Mouse (Mus musculus) A20 (cell line): ENCODE results near the gene Clrn1.
"Not testable (repeated sequence)": the region's sequence is repeated elsewhere in the genome, so short reads cannot be mapped to it uniquely, and the experiment has no call there.

Experiments
- DNase-seq: peaks from one replicate; pipeline ENCODE4 v3.0.0-alpha.2; 2011; ENCODE audit warnings: low read depth, low spot score

Clrn1 gene

DNA sequence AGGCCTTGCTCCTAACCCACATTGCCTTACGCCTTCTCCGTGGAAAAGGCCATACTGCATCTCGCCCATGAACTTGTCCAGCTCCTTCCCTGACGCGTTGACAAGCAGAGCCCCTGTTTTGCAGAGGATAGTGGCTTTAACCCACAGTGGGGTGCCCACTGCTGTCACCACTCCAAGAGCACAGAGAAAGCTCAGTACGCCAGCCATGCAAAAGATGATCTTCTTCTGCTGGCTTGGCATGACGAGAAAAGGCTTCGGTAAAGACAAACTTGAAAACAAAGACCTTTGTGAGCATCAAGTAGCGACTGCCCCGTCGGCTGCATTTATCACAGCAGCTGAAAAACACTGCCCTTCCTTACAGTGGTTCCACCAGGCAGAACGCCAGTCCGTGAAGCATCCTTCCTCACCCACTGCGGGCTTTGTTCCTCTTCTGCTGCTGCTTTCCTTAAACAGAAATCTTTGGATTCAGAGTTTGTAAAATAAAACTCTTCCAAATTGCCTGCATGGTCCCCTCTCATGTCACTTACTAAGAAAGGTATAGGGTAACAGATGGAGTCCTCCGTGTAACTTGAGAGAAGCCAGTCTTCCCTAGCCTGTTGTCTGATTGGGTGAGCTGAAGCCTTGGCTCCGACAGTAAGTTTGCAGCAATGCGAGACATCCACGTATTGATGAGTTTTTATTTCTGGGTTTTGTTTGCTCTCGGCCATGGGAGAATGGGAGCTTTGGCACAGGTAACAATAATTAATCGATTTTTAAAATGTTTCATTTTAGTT lies at the start of gene Clrn1:
TSS of gene Clrn1 (minus strand) at position 540 of the 773 bp plus-strand sequence.
- DNase-seq: no peak

- DNase-seq: no peak
Observed at GRCm38 (mm10) chr3:58924027-58924426, 38.9 kb upstream of the Clrn1 start.

- DNase-seq: peak; percentile 51
Observed at GRCm38 (mm10) chr3:58923140-58923539, 38.0 kb upstream of the Clrn1 start.

GRCm38 (mm10) chr3:58922636-58923035 lies 37.5 kb upstream of the Clrn1 start:
- DNase-seq: no peak

DNA sequence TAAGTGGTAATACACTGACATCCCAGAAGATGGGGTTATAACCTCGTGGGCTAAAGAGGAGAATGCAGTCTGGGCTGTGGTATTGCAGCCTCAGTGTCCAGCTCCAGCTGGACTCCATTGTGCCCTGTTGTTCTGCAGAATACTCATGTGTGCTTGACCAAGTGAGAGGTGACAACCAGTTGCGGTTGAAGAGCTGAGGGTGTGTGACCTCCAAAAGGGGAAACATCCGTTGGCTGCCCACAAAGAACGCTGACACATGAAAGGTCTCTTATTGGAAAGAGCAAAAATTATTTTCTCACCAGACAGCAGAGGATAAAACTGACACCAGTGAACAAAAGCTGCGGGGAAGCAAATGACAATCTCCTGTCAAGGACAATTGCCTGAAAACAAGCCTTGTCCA lies 36.2 kb upstream of the Clrn1 start:
- DNase-seq: no peak

DNA sequence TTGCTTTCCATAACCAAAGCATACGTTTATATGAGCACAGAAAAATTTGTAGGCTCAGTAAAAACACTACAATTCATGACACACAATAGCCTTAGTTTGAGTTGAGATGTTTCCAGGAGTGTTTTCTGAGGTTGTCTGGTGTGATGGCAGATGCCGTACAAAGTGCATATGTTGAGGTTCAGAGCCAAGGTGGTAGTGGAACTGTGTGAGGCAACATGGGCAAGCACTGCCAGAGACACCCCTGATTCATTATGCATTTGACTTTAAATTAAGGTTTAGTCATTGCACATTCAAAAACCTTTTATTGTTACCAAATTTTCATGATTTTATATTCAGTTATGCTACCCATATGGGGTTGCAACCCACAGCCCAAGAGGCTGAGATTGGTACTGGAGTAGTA lies 19.5 kb upstream of the Clrn1 start:
- no peak for DNase-seq

GRCm38 (mm10) chr3:58902051-58902758 lies 17.1 kb upstream of the Clrn1 start:
- DNase-seq: no peak

GRCm38 (mm10) chr3:58895131-58895530 lies 10.0 kb upstream of the Clrn1 start:
- no peak for DNase-seq

DNA sequence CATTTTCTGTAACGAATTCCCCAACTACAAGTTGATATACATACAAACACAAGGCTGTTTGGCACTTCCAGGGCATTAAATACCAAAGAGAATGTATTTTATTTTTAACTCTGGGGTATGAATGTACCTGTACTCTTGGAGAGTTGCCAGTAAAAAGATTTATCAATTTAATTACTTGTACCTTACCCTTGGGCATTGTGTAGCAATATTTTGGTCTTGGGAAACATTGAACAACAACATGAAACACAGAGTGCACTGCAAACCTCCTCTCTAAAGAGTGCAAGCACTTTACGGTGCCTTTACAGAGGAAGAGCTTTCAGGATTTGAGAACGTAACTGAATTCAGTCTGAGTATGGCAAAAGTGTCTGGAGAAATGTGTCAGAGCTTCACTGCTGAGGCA lies 9.4 kb upstream of the Clrn1 start:
- no peak for DNase-seq

GRCm38 (mm10) chr3:58889670-58890069 lies 4.5 kb upstream of the Clrn1 start:
- no peak for DNase-seq

DNA sequence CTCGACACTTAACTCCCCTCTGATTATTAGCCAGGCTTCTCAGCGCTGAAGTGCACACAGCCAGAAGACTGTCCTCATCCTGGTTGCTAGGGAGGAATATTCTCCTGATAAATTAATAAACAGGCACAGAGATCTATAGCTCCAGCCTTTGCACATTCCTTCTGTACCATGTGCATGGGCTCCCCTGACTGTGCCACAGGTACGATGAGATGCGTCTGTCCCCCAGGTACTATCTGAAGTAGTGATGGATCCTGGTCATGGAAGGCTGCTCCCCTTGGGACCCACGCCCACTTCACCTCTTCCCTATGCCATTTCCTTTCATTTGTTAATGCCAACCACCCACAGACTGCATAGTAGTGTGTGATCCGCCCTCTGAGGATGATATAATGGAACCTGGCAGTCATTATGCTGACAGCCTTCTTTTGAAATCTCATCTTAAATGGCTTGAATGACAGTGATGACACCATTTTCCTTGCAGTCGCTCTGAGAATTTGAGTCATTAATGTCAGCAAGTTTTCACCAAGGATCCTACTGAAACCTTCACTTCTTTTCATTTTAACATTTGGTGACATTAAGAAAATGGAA lies 3.1 kb upstream of the Clrn1 start:
- DNase-seq: no peak

GRCm38 (mm10) chr3:58887719-58888118 lies 2.6 kb upstream of the Clrn1 start:
- no peak for DNase-seq

DNA sequence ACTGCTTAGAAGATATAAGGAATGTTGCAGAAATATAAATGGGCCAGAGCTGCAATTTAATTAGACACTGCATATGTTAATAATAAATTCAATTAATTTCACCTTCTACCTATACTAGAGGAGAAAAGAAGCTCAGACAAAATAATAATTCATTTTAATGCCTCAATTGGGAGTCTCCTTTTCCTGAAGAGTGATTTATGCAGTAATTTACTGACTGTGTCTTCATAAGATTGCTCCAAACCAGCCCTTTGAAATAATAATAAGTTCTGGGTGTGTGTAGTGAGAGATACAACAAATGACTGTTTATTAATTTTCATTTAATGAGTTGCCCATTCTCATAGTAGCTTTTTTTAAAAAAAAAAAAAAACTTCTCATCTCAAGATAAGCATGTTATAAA lies 1.6 kb downstream of the Clrn1 start:
- DNase-seq: no peak

GRCm38 (mm10) chr3:58882878-58883510 lies 2.1 kb downstream of the Clrn1 start:
- DNase-seq: no peak

- no peak for DNase-seq
Observed at GRCm38 (mm10) chr3:58881016-58881415, 4.1 kb downstream of the Clrn1 start.

DNA sequence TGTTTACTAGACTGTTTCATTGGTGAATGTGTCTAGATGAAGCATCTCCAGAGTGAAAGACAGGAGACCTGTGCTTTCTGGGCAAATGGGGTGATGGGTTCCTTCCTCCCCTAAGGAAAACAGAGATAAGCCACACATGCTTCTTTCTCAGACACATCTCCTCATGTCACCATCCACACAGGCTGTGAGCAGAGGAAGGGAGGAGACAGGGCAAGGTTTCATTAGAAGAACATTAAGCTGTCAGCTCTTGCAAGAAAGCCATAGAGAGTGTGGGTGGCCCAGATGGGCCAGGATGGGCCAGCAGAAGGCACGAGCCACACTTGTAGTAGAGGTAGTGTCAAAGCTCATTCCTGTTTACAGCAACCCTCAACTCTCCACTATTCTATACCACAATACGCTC lies 5.0 kb downstream of the Clrn1 start:
- no peak for DNase-seq

GRCm38 (mm10) chr3:58871882-58872281 lies 13.3 kb downstream of the Clrn1 start:
- not testable (repeated sequence) for DNase-seq

DNA sequence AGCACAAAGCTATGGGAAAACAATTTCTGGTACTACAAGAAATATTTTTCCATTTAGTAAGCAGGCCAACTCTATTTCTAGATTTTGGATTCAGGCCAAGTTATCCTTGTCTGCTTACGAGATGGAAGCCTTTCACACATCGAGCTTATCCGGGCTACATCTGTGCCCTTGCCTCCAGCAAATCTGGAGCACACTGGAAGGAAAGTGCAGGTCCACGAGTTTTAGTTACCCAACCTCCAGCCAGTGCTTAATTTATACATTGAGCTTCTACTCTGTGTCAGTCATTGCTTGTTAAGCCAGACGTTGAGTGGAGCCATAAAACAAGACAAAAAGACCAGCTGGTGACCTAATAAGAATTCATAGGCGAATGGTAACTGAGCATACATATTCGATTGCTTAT lies 19.4 kb downstream of the Clrn1 start:
- no peak for DNase-seq

DNA sequence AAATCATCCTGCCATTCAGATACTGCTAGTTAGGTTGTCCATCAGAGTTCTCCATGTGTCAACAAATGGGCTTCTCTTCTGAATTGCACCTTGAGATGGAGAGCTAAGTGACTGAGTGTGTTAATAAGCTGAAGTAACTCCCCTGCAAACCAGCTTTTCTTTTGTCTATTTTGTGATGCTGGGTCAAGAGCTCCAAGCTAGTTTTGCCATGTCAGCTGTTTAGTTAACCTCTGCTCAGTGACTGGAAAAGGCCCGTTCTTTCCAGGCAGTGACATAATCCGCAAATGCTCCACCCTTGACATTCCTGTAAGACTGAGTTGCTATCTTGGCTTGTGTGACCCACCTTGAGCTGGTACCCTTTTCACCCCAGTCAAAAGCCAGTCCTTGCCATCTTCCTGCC lies 22.2 kb downstream of the Clrn1 start:
- no peak for DNase-seq

GRCm38 (mm10) chr3:58843415-58843814 lies 41.7 kb downstream of the Clrn1 start:
- peak; percentile 40 for DNase-seq

DNA sequence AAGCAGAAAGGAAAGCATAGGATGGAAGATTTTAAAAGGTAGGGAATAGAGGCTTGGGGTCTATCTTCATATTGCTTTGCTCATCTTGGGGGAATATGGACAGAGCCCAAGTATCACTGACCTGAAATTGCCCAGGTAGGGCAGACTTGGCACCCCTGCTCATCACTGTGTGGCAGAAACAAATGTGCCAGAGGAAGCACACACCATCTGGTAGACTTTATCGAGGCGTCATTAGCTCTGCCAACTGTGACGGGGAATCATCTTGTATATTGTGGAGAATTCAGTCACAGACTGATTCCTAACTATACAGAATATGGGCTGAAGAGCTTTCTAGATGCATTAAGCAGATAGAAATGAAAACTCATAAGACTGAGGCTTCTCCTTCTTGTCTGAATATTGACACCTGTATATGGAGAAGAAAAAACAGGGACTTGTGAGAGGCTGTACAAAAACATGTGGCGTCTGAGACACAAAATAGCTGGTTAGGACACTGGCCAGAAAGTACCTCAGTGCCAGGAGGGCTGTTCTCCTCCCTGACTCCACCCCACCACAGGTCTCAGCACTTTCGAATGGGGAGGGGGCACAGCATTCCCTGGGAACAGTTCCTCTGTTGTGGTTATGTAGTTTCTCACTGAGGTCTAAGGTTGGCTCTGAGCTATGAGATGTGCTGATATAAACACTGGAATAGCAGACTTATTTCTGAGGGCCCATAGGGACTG lies 51.5 kb downstream of the Clrn1 start:
- DNase-seq: no peak

- DNase-seq: no peak
Observed at GRCm38 (mm10) chr3:58832888-58833287, 52.3 kb downstream of the Clrn1 start.
